Mouse (Mus musculus): ENCODE measurements around the gene Ttc29. TPM values are rescaled to one million over a fixed set of nuclear protein-coding genes. Genes with fewer than 3 reads are reported as not detected.

Gene Ttc29
- polyA plus RNA-seq, 1 experiment from 2014 or later: 0.05 TPM

DNA sequence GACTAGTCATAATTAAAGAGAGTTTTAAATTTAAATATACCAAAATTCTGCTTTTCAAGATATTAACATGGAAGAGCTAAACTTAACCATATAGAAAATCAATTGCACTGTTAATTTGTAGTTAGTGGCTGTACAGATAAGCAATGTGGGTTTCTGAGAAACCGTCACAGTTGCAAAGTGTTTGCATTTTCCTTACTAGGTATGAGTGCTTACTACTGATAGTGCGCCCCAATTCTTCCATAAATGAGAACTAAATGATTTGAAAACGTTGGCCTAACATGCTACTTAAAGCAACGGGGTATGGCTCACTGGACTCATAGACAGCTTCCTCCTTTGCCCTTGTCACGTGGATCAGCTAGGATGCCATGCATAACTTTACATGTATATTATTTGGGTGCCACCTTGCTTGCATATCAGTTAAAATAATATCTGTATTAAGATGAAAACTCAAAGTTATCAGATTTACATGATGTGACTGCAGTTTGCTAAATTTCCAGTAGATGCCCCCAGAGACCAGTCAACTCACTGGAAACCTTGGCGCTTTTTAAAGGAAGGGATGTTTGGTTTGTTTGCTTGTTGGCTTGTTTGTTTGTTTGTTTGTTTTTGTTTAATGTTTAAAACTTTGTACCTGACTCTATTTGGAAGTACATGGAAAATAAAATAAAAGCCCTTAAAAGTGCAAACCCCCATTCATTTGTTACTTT is 25.0 kb downstream of the Ttc29 start:
- no peak overlapping the region for H3K4me2 ChIP-seq
- whole genome bisulfite sequencing: 53% methylated on average over 6 of the region's 6 CpGs
- no peaks in the 10 kb centered on the region for H3K27me3 ChIP-seq
- H3K27ac ChIP-seq: no peak overlapping the region
- H3K4me1 ChIP-seq (replicated peaks): no peaks in the 10 kb centered on the region
- no peaks in the 10 kb centered on the region for H3K9me3 ChIP-seq (replicated peaks)
- H3K9ac ChIP-seq: no peak overlapping the region
- H3K36me3 ChIP-seq: no peaks in the 10 kb centered on the region
- ATAC-seq (replicated peaks; ENCODE audit: insufficient number of reproducible peaks, insufficient read depth, low FRiP score, low read depth): no peak
- no peak overlapping the region for H3K4me3 ChIP-seq

DNA sequence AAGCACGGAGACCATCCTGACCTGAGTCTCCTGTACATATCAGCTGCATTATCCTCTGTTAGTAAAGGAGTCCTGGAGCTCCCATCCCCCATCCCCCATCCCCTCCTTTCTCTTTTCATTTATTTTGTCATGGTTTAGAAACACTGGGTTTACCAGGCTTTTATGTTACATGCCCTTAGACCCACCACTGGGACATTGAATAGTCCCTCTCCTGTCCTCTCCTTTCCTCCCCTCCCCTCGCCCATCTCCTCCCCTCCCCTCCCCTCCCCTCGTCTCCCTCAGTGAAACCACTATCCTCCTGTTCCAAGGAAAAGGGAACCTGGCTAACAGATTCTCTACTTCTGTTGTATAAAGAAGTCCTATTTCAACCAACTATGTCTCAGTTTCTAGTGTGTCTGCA is 38.0 kb downstream of the Ttc29 start:
- Histone ChIP-seq H3K27me3 (no peaks in the 10 kb centered on the region), H3K4me1 (replicated peaks) (no peaks in the 10 kb centered on the region), H3K4me2 (no peak overlapping the region), H3K36me3 (no peaks in the 10 kb centered on the region), H3K9ac (no peak overlapping the region), H3K4me3 (no peak overlapping the region), H3K27ac (no peak overlapping the region), H3K9me3 (replicated peaks) (no peaks in the 10 kb centered on the region)
- no peak for ATAC-seq (replicated peaks; ENCODE audit: insufficient number of reproducible peaks, insufficient read depth, low FRiP score, low read depth)
- 48% methylated on average over 3 of the region's 3 CpGs for WGBS

DNA sequence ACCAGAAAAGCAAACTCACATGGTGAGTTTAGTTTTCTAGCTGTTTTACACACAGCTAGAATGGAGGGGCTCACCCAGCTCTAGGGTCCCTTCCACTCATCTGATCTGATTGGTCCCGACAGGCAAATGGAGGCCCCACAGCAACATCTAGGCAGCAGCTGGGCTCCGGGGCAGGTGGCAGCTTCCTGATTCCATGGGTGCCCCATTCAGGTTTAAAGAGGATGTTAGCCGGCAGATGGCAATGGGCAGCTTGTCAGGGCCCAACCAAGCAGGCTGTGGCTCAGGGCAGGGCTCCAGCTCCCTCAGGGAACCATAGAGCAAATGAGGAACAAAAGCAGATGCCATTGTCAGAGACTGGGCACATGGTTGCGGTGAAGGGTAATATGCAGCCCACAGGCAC is 41.3 kb downstream of the Ttc29 start:
- 79% methylated on average over 4 of the region's 4 CpGs for WGBS
- Histone ChIP-seq H3K9me3 (replicated peaks) (no peaks in the 10 kb centered on the region), H3K36me3 (no peaks in the 10 kb centered on the region), H3K27ac (no peak overlapping the region), H3K4me3 (no peak overlapping the region), H3K4me2 (no peak overlapping the region), H3K9ac (no peak overlapping the region), H3K4me1 (replicated peaks) (no peaks in the 10 kb centered on the region), H3K27me3 (no peaks in the 10 kb centered on the region)
- no peak for ATAC-seq (replicated peaks; ENCODE audit: insufficient number of reproducible peaks, insufficient read depth, low FRiP score, low read depth)

DNA sequence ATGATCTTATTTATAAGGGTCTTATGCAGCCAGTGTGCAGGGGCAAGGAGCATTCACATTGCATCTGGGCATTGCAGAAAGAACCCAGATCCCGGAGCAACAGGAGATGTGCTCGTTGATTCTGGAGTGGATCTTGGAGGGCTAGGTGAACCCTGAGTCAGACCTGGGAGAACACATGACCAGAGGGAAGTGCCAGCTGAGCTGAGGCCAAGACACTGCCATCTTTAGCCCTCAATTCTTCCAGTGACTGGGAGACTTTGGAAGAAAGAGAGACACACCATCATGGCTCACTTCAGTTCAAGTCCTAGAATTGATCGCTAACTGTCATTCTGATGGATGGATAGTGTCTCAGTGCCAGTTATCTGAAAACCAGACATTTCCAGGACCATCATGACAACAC is 41.9 kb downstream of the Ttc29 start:
- no peak for ATAC-seq (replicated peaks; ENCODE audit: insufficient number of reproducible peaks, insufficient read depth, low FRiP score, low read depth)
- Histone ChIP-seq H3K9me3 (replicated peaks) (no peaks in the 10 kb centered on the region), H3K4me1 (replicated peaks) (no peaks in the 10 kb centered on the region), H3K4me3 (no peak overlapping the region), H3K9ac (no peak overlapping the region), H3K27ac (no peak overlapping the region), H3K36me3 (no peaks in the 10 kb centered on the region), H3K4me2 (no peak overlapping the region), H3K27me3 (no peaks in the 10 kb centered on the region)
- 87% methylated on average over 3 of the region's 3 CpGs for WGBS

DNA sequence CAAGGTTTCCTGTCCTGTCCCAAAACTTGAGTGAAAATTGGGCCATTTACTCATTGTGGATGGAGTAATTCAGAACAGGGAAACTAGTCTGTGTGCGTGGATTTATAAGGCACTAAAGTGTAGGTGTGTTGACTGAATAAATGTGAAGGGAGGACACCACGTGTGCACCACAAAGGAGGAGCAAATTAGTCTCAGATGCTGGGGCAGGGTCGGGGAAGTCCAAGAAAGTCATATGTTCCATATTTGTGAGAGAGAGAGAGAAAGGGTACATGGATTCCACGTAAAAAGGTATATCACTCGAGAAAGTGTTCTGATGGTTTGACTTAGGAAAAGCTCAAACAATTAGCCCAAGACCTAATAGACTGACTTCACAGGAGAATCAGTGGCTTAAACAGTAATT is 52.4 kb downstream of the Ttc29 start:
- Histone ChIP-seq H3K27ac (no peak overlapping the region), H3K9ac (no peak overlapping the region), H3K4me1 (replicated peaks) (0 out of 2 replicates have a peak, but pooled peaks cover 2% of the 10 kb centered on the region), H3K27me3 (no peaks in the 10 kb centered on the region), H3K4me2 (no peak overlapping the region), H3K4me3 (no peak overlapping the region), H3K36me3 (no peaks in the 10 kb centered on the region), H3K9me3 (replicated peaks) (no peaks in the 10 kb centered on the region)
- WGBS: 76% methylated on average over 5 of the region's 5 CpGs
- ATAC-seq (replicated peaks; ENCODE audit: insufficient number of reproducible peaks, insufficient read depth, low FRiP score, low read depth): no peak

DNA sequence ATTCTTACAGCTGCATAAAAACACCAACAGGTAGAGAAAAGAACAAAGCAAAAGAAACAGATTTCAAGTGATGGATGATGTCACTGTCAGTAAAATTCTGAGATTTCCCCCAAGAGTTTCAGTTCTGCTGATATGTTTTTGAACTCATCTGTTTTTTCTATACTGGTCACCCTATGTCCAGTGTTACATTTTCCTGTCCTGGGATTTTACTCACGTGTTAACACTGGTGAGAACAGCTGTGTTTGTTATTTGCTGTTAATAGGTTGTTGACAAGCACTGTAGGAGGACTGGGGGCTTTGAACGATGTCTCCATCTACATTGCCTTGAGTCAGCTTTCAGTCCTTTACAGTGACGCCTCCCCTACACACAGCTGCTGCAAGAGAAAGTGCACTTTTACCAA is 53.1 kb downstream of the Ttc29 start:
- no peak for ATAC-seq (replicated peaks; ENCODE audit: insufficient number of reproducible peaks, insufficient read depth, low FRiP score, low read depth)
- Histone ChIP-seq H3K4me3 (no peak overlapping the region), H3K4me1 (replicated peaks) (0 out of 2 replicates have a peak, but pooled peaks cover 2% of the 10 kb centered on the region), H3K36me3 (no peaks in the 10 kb centered on the region), H3K27me3 (no peaks in the 10 kb centered on the region), H3K27ac (no peak overlapping the region), H3K4me2 (no peak overlapping the region), H3K9me3 (replicated peaks) (no peaks in the 10 kb centered on the region), H3K9ac (no peak overlapping the region)
- 34% methylated on average over 3 of the region's 3 CpGs for WGBS

DNA sequence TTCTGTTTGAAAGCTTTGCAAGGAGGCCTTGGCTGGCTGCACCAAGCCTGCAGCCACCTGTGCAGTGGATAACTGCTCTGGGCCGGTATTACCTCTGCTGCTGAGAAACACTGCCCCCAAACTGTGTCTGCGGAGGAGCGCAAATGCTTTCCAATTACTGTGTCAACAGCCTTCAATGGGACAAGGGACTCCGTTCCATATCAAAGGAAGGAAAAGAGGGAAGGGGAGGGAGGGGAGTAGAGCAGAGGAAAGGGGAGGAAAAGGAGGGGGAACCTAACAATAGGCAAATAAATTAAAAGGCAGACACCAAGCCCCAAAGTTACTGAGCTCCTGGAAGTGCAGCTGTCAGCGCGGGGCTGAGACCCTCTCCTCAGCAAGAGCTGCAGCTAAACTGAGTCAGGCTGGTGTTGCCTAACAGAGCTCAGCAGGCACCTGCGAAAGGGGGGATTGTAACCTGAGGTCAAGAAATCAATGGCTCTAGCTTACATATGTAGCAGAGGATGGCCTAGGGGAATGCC is 54.9 kb downstream of the Ttc29 start:
- no peaks in the 10 kb centered on the region for H3K9me3 ChIP-seq (replicated peaks)
- peak; percentile 47; the same call in 1 of the 2 replicates for ATAC-seq (replicated peaks; ENCODE audit: insufficient number of reproducible peaks, insufficient read depth, low FRiP score, low read depth)
- H3K4me1 ChIP-seq (replicated peaks): 0 out of 2 replicates have a peak, but pooled peaks cover 2% of the 10 kb centered on the region
- WGBS: 14% methylated on average over 7 of the region's 7 CpGs
- no peak overlapping the region for H3K4me3 ChIP-seq
- H3K36me3 ChIP-seq: no peaks in the 10 kb centered on the region
- no peak overlapping the region for H3K4me2 ChIP-seq
- no peaks in the 10 kb centered on the region for H3K27me3 ChIP-seq
- no peak overlapping the region for H3K9ac ChIP-seq
- no peak overlapping the region; the same call in 1 of the 2 replicates for H3K27ac ChIP-seq

DNA sequence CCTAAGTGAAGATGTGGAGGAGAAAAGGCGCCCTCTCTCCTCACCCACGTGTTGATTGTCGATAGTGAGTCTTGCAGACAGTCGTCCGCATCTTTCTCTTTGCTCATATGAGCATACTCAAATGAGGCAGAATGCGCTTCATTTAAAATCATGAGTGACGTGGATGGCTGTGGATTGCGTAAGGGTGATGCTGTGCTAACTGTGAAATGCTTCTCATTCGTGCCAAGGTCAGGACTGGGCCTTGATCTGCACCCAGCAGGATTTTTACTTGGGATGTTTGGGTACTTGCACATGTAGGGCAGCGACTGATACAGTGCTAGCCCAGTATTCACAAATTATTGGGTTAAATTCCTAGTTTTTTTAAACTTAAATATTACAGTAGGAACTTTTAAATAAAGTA is 56.2 kb downstream of the Ttc29 start:
- WGBS: 80% methylated on average over 10 of the region's 10 CpGs
- Histone ChIP-seq H3K36me3 (no peaks in the 10 kb centered on the region), H3K4me2 (no peak overlapping the region), H3K27ac (no peak overlapping the region), H3K4me3 (no peak overlapping the region), H3K4me1 (replicated peaks) (0 out of 2 replicates have a peak, but pooled peaks cover 2% of the 10 kb centered on the region), H3K9ac (no peak overlapping the region), H3K9me3 (replicated peaks) (no peaks in the 10 kb centered on the region), H3K27me3 (no peaks in the 10 kb centered on the region)
- no peak for ATAC-seq (replicated peaks; ENCODE audit: insufficient number of reproducible peaks, insufficient read depth, low FRiP score, low read depth)

DNA sequence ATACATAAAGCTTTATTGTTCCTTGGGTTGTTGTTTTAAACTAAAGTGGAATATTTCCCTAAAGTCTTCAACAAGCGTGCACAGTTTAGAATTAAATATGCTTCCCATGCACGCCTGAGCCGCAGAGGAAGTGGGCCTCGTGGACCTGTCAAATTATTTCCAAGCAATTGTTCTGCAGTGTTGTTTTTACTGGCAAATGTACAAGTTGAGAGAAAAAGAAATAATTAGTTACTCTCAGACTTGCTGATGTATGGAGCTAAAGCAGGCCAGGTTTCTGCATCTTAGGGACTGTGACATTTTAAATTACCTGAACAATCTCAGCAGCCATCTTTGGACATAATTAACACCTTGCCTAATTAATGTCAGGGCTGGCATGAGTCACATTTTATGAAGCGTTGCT is 58.3 kb downstream of the Ttc29 start:
- H3K4me2 ChIP-seq: no peak overlapping the region
- no peak overlapping the region for H3K4me3 ChIP-seq
- no peak overlapping the region for H3K9ac ChIP-seq
- no peaks in the 10 kb centered on the region for H3K27me3 ChIP-seq
- no peaks in the 10 kb centered on the region for H3K9me3 ChIP-seq (replicated peaks)
- 54% methylated on average over 5 of the region's 5 CpGs for WGBS
- H3K36me3 ChIP-seq: no peaks in the 10 kb centered on the region
- peak overlapping the region; percentile 28; the same call in 1 of the 2 replicates for H3K27ac ChIP-seq
- ATAC-seq (replicated peaks; ENCODE audit: insufficient number of reproducible peaks, insufficient read depth, low FRiP score, low read depth): no peak
- 0 out of 2 replicates have a peak, but pooled peaks cover 2% of the 10 kb centered on the region for H3K4me1 ChIP-seq (replicated peaks)

DNA sequence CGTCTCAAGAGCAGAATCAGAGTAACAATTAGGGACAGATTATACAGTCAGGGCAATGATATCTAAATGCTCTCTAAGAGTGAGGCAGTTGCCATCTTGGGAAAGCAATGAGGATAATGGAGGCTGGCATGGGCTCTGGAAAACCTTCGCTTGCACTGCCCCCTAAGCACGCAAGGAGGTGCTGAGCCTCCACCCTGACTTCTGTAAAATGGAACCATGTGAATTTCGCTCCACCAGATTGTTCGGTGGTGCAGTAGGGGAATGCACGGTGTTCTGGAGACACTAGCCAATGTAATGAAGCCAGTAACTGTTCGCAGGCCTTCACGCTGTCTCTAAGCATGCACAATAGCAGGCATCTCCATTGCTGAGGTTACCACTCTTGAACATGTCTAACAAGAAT is 63.0 kb downstream of the Ttc29 start:
- Histone ChIP-seq H3K4me1 (replicated peaks) (no peaks in the 10 kb centered on the region), H3K4me3 (no peak overlapping the region), H3K36me3 (no peaks in the 10 kb centered on the region), H3K9me3 (replicated peaks) (no peaks in the 10 kb centered on the region), H3K27me3 (no peaks in the 10 kb centered on the region), H3K4me2 (no peak overlapping the region), H3K27ac (no peak overlapping the region), H3K9ac (no peak overlapping the region)
- ATAC-seq (replicated peaks; ENCODE audit: insufficient number of reproducible peaks, insufficient read depth, low FRiP score, low read depth): no peak
- WGBS: 84% methylated on average over 8 of the region's 8 CpGs

DNA sequence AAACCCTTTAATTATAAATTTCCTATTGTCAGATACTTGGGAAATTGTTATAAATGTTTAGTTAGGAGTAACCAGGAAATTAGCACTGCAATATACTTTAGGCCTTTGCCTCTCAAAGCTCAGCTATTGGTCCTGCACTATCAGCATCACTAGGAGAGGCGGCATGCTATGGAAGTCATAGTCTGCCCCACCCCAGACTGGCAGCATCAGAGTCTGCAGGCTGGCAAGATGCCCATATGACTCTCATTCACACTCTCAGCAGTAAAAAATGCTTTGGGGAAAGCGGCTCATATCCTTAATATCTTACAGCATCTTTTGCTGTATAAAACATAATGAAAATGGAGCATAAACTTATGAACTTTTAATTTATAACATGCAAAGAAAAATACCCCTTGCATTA is 64.3 kb downstream of the Ttc29 start:
- no peak overlapping the region for H3K27ac ChIP-seq
- H3K9ac ChIP-seq: no peak overlapping the region
- no peaks in the 10 kb centered on the region for H3K4me1 ChIP-seq (replicated peaks)
- H3K4me2 ChIP-seq: no peak overlapping the region
- WGBS: 48% methylated on average over 2 of the region's 2 CpGs
- no peak overlapping the region for H3K4me3 ChIP-seq
- H3K9me3 ChIP-seq (replicated peaks): no peaks in the 10 kb centered on the region
- no peaks in the 10 kb centered on the region for H3K36me3 ChIP-seq
- no peak for ATAC-seq (replicated peaks; ENCODE audit: insufficient number of reproducible peaks, insufficient read depth, low FRiP score, low read depth)
- H3K27me3 ChIP-seq: no peaks in the 10 kb centered on the region

DNA sequence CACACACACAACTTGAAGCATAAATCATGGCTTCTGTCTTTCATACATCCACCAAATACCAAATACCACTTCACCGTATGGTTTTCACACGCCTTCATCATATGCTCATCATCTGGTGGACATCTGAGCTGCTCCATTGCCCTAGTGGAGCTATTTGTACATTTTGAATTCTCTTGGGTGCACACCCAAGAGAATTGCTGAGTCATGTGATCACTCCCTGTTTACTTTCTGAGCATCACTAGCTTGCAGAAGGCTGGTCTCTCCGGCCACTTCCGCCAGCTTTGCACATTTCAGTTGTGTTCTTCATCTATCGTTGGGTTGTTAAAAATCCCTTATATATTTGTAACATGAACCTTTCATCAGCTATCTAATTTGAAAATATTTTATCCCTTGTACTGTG is 65.5 kb downstream of the Ttc29 start:
- Histone ChIP-seq H3K9me3 (replicated peaks) (no peaks in the 10 kb centered on the region), H3K9ac (no peak overlapping the region), H3K27ac (no peak overlapping the region), H3K36me3 (no peaks in the 10 kb centered on the region), H3K4me2 (no peak overlapping the region), H3K27me3 (no peaks in the 10 kb centered on the region), H3K4me1 (replicated peaks) (no peaks in the 10 kb centered on the region), H3K4me3 (no peak overlapping the region)
- WGBS: 89% methylated on average over 5 of the region's 5 CpGs
- ATAC-seq (replicated peaks; ENCODE audit: insufficient number of reproducible peaks, insufficient read depth, low FRiP score, low read depth): no peak

Measured in heart, embryonic 15.5 days (tissue).